In the genomic region with DNA sequence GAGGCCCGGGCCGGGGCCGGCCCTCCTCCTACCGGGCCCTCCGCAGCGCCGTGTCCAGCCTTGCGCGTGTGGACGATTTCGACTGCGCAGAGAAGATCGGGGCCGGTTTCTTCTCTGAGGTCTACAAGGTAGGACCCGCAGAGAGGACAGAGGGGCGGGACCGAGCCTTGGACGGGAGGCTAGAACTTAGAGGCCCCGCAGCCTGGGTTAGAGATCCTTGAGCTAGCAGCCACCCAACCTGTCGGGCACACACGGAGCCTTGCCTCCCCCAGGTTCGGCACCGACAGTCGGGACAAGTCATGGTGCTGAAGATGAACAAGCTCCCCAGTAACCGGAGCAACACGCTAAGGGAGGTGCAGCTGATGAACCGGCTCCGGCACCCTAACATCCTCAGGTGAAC, we compare ENCODE assay signal across 8 mouse cellular contexts. TPM values are rescaled to one million over a fixed set of nuclear protein-coding genes. Genes with fewer than 3 reads are reported as not detected.
DNase-seq lines count a peak whose midpoint lies in the region; ATAC-seq and TF ChIP-seq lines count a peak whose summit lies in the region.

No protein-coding gene starts in this region.

- ATAC-seq in hindbrain, embryonic 14.5 days (ENCODE audit: low FRiP score): 0 out of 2 replicates have a peak, but pooled peaks have one; percentile 0

- peaks cover 12% of the 10 kb centered on the region for H3K4me1 ChIP-seq in hindbrain, embryonic 14.5 days (replicated peaks; ENCODE audit: control insufficient read depth, insufficient read depth, low read length)

- H3K27ac ChIP-seq in gastrocnemius, adult 2 months: peak overlapping the region; percentile 90
- H3K27ac ChIP-seq in hindbrain, embryonic 14.5 days: peak overlapping the region; percentile 98

- H3K9me3 ChIP-seq in hindbrain, embryonic 14.5 days (ENCODE audit: control insufficient read depth, low read length): no peaks in the 10 kb centered on the region

- peaks cover 8% of the 10 kb centered on the region for H3K79me2 ChIP-seq in C2C12 (ENCODE audit: control insufficient read depth, insufficient read depth)

- peak overlapping the region; percentile 67 for H3ac ChIP-seq in C2C12 (ENCODE audit: control insufficient read depth, insufficient read length, low read depth)

- H3K4me2 ChIP-seq in hindbrain, embryonic 14.5 days (replicated peaks): peak overlapping the region; percentile 96

- peak overlapping the region; percentile 98 for H3K9ac ChIP-seq in hindbrain, embryonic 14.5 days

- WGBS in hindbrain, embryonic 14.5 days: 1% methylated on average over 28 of the region's 28 CpGs

- H3K4me3 ChIP-seq in gastrocnemius, adult 2 months: peak overlapping the region; percentile 97
- H3K4me3 ChIP-seq in C2C12 (ENCODE audit: insufficient read depth, poor library complexity, severe bottlenecking): peak overlapping the region; percentile 59
- H3K4me3 ChIP-seq in hindbrain, embryonic 14.5 days (replicated peaks; ENCODE audit: low read length): peak overlapping the region; percentile 97

- no peaks in the 10 kb centered on the region for H3K27me3 ChIP-seq in C2C12 (ENCODE audit: control insufficient read depth, insufficient read depth, insufficient read length)
- H3K27me3 ChIP-seq in hindbrain, embryonic 14.5 days (ENCODE audit: control insufficient read depth, insufficient read depth, low read length): no peaks in the 10 kb centered on the region

- intact Hi-C loops in gastrocnemius, adult 2 months (cut with DNase I): loop anchor here (5.0 kb wide), 1 partner anchor 134 kb away; a partner anchor contains a TSS

- TF ChIP-seq CTCF in gastrocnemius, adult 2 months (IDR thresholded peaks at IDR 0.05): no peak
- TF ChIP-seq CTCF in C2C12 (IDR thresholded peaks at IDR 0.05; ENCODE audit: control insufficient read depth, insufficient read depth, insufficient read length): no peak

- H3K79me3 ChIP-seq in C2C12 (ENCODE audit: low read depth): no peaks in the 10 kb centered on the region

- H3K36me3 ChIP-seq in C2C12 (ENCODE audit: control insufficient read depth, insufficient read depth): peaks cover 6% of the 10 kb centered on the region
- peaks cover 37% of the 10 kb centered on the region for H3K36me3 ChIP-seq in hindbrain, embryonic 14.5 days (replicated peaks; ENCODE audit: control insufficient read depth, insufficient read depth)

- peak; percentile 40 for DNase-seq in gastrocnemius, adult 2 months
- DNase-seq in gastrocnemius, postnatal 10 days: no peak
- DNase-seq in embryo, embryonic 10.5 days (ENCODE audit: low spot score): peak; percentile 49
- no peak for DNase-seq in hindbrain, embryonic 14.5 days (ENCODE audit: low spot score)
- DNase-seq in lung, postnatal 10 days: peak; percentile 50
- DNase-seq in testis, postnatal 14 days (ENCODE audit: low spot score): peak; percentile 65
- no peak for DNase-seq in c-Kit-positive CD71-positive TER-119-positive erythroid progenitor cells, embryonic 14.5 days (ENCODE audit: low spot score)

TF ChIP-seq in C2C12, 6 proteins besides CTCF, POLR2A, EP300 and RAD21:
- TF ChIP-seq MYOG (IDR thresholded peaks at IDR 0.05; ENCODE audit: control insufficient read depth, extremely low read depth, insufficient read length): no peak

RNA-seq across cellular contexts. Expression of a gene that starts 1.8 kb away (rescaled TPM):
- total RNA-seq in gastrocnemius, adult 2 months (2021): 10 to 100 TPM; 55.7 to 57.8 TPM
- total RNA-seq in gastrocnemius, postnatal 10 days (2021): 10 to 100 TPM; 28.0 to 34.7 TPM
- 28.9 TPM for polyA plus RNA-seq in C2C12 (2012; fragmentation: generic; extraction: Trizol)
- 21.8 and 22.6 TPM in 2 replicates for polyA plus RNA-seq in hindbrain, embryonic 14.5 days (2014; fragmentation: Nextera tagmentation; extraction: Ambion mirVana)

RNA-seq across cellular contexts. Expression of a gene that starts 10.9 kb away (rescaled TPM):
- not detected for total RNA-seq in gastrocnemius, adult 2 months (2021)
- total RNA-seq in gastrocnemius, postnatal 10 days (2021): under 1 TPM in 1 of 2 experiments, not detected in 1; 0.61 TPM
- 1.5 TPM for polyA plus RNA-seq in C2C12 (2012; fragmentation: generic; extraction: Trizol)
- polyA plus RNA-seq in hindbrain, embryonic 14.5 days (2014; fragmentation: Nextera tagmentation; extraction: Ambion mirVana): 6.4 and 7.5 TPM in 2 replicates

RNA-seq across cellular contexts. Expression of a gene that starts 14.6 kb away (rescaled TPM):
- total RNA-seq in gastrocnemius, adult 2 months (2021): not detected
- total RNA-seq in gastrocnemius, postnatal 10 days (2021): not detected
- 0.06 TPM for polyA plus RNA-seq in C2C12 (2012; fragmentation: generic; extraction: Trizol)
- polyA plus RNA-seq in hindbrain, embryonic 14.5 days (2014; fragmentation: Nextera tagmentation; extraction: Ambion mirVana): 1.6 and 2.2 TPM in 2 replicates

RNA-seq across cellular contexts. Expression of a gene that starts 40.0 kb away (rescaled TPM):
- not detected for total RNA-seq in gastrocnemius, adult 2 months (2021)
- total RNA-seq in gastrocnemius, postnatal 10 days (2021): not detected
- not detected for polyA plus RNA-seq in C2C12 (2012; fragmentation: generic; extraction: Trizol)
- not detected in 2 replicates for polyA plus RNA-seq in hindbrain, embryonic 14.5 days (2014; fragmentation: Nextera tagmentation; extraction: Ambion mirVana)

RNA-seq across cellular contexts. Expression of a gene that starts 49.2 kb away (rescaled TPM):
- 10 to 100 TPM; 26.3 to 27.8 TPM for total RNA-seq in gastrocnemius, adult 2 months (2021)
- total RNA-seq in gastrocnemius, postnatal 10 days (2021): 10 to 100 TPM; 23.4 to 24.1 TPM
- polyA plus RNA-seq in C2C12 (2012; fragmentation: generic; extraction: Trizol): 58.9 TPM
- polyA plus RNA-seq in hindbrain, embryonic 14.5 days (2014; fragmentation: Nextera tagmentation; extraction: Ambion mirVana): 80.3 and 92.0 TPM in 2 replicates

Comparison
In these comparisons a context has a peak if more than half of its experiments do, and no peak if none do; other contexts are left out.
1. DNase-seq: peak in gastrocnemius, adult 2 months (single experiment), embryo, embryonic 10.5 days (single experiment), lung, postnatal 10 days (single experiment) and testis, postnatal 14 days (single experiment); none in gastrocnemius, postnatal 10 days (single experiment), hindbrain, embryonic 14.5 days (single experiment) and c-Kit-positive CD71-positive TER-119-positive erythroid progenitor cells, embryonic 14.5 days (single experiment).
2. Peak in every context shown above with its lines, with median percentiles within 50 percentile points of each other: H3K4me3 ChIP-seq.